Mouse (Mus musculus) mesoderm, embryonic 11.5 days (tissue): ENCODE results near the gene Olfr1189.
"Not testable (repeated sequence)": the region's sequence is repeated elsewhere in the genome, so short reads cannot be mapped to it uniquely, and the experiment has no call there.

Experiments
- DNase-seq: peaks from one replicate; pipeline ENCODE4 v3.0.0-alpha.2; 2012; ENCODE audit warnings: low read depth, low spot score

Olfr1189 gene

DNA sequence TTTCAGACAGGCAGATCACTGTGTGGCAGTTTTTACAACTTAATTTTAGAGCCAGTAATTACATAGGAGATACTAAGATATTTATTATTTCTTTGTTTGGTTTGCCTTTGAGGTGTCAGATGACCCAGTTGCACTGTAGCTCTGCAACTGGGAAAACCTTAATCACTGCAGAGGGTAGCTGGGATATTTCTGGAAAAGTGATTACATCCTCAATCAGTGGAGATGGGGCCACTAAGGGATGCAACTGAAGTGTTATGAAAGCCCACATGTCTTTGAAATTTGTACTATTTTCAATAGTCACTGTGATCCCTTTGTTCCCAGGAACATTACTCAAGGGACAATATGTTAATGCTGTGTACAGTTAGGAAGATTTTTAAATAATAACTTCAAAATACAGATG is at the start of gene Olfr1189:
Gene Olfr1189 (plus strand): TSS at position 301 of the 400 bp plus-strand sequence.
- DNase-seq: no peak

DNA sequence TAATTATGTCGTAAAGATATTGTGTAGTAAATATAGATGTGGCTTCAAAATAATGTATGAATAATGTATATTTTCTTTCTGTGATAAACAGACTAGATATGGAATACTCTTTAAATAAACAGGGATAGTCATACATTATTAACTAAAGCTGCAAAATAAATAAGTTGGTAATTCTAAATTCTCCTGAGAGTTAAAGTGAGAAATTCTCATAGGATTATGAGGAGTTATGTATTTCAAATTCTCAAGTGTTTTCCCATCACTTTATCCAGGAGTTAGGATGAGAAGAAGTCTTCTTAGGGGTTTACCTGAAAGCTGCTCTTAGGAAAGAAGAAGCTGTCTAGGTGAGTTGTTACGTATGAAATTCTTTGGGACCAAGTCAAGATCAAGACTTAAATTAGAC is 29.6 kb upstream of the Olfr1189 start, which contains the start of gene Olfr1188:
Gene Olfr1188 (plus strand): TSS at position 301 of the 400 bp plus-strand sequence.
- no peak for DNase-seq

DNA sequence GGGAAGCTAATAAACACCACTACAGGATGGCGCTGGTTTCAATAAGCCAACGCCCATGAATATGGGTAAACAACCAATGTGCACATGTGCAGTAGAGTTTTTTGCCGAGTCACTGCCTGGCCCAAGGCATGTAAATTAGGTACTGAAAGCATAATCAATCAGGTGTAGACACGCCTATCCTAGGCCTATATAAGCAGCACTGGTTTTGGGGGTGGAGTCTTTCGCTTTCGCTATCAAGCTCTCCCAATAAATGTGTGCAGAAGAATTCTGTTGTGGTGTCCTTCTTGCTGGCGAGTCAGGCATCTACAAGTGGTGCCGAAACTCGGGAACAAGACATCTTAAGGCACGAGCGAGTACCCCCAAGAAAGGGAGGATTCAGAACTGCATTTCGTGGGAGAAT is 13.6 kb upstream of the Olfr1189 start:
- not testable (repeated sequence) for DNase-seq

DNA sequence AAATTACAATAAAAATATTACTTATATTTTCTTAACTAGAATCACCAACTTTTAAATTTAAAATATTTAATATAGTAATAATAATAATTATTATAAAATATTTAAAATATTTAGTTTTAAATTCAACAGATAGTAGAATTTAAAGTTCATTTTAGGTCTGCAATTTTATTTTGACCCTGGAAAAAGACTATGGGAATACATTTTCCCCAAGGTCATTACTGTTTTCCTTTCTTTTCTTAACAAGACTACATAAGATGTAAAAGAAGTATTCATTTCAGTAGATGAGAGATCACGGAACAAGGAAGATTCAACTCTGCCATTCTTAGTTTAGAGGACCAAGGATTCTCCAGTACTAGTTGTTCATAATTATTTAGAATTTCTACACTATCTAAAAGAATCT is 54.0 kb downstream of the Olfr1189 start, which contains the start of gene Olfr1191-ps1:
Gene Olfr1191-ps1 (plus strand): TSS at position 301 of the 400 bp plus-strand sequence.
- not testable (repeated sequence) for DNase-seq
